Mouse (Mus musculus): ENCODE data around the gene Fam155a.

- TF ChIP-seq POLR2A (IDR thresholded peaks at IDR 0.05; ENCODE audit: low read depth, low read length) (no peak), CTCF (IDR thresholded peaks at IDR 0.05; ENCODE audit: extremely low read depth, insufficient read length, insufficient replicate concordance, low read depth, low read length) (no peak)
Measured at GRCm38 (mm10) chr8:9342998-9343397, 428.0 kb downstream of the Fam155a start.
